Mouse (Mus musculus) neural tube, embryonic 14.5 days (tissue): ENCODE data around the gene Dnal4. TPM values are rescaled to one million over a fixed set of nuclear protein-coding genes. Genes with fewer than 3 reads are reported as not detected.

Experiments
- ATAC-seq: fragments of 200-750 bp; cut with Nextera tagmentation; 2 replicates; pipeline ENCODE4 v1.8.0; 2017; ENCODE audit warnings: low read depth, mild to moderate bottlenecking, moderate TSS enrichment, moderate library complexity
- H3K27ac ChIP-seq: fragments of 300-500 bp; sonication (generic); 2 replicates; pipeline ENCODE4 v1.5.1; 2014; ENCODE audit warnings: low read depth, mild to moderate bottlenecking, control low read depth, low read length, moderate library complexity, mixed read lengths
- H3K27me3 ChIP-seq: fragments of 300-500 bp; sonication (generic); 2 replicates; pipeline ENCODE4 v1.6.1; 2014; ENCODE audit warnings: low read length; ENCODE audit not compliant: control insufficient read depth, insufficient read depth
- H3K36me3 ChIP-seq: fragments of 300-500 bp; sonication (generic); 2 replicates; pipeline ENCODE4 v1.6.1; 2014; ENCODE audit warnings: low read length, mixed read lengths; ENCODE audit not compliant: control insufficient read depth, insufficient read depth
- H3K4me1 ChIP-seq: fragments of 300-500 bp; sonication (generic); 2 replicates; pipeline ENCODE4 v1.6.1; 2014; ENCODE audit warnings: low read length; ENCODE audit not compliant: control insufficient read depth, insufficient read depth
- H3K4me2 ChIP-seq: fragments of 300-500 bp; sonication (generic); 2 replicates; pipeline ENCODE4 v1.6.1; 2014; ENCODE audit warnings: mild to moderate bottlenecking, low read depth, low read length, control low read depth
- H3K4me3 ChIP-seq: fragments of 300-500 bp; sonication (generic); 2 replicates; pipeline ENCODE4 v1.5.1; 2014; ENCODE audit warnings: low read depth, low read length, control low read depth, mixed read lengths
- H3K9ac ChIP-seq: fragments of 300-500 bp; sonication (generic); replicated peaks from 2 replicates; pipeline ENCODE4 v1.6.1; 2014; ENCODE audit warnings: low read depth, mild to moderate bottlenecking, control low read depth, low read length, mixed read lengths
- H3K9me3 ChIP-seq: fragments of 300-500 bp; sonication (generic); 2 replicates; pipeline ENCODE4 v1.6.1; 2016; ENCODE audit warnings: low read length; ENCODE audit not compliant: control insufficient read depth
- WGBS: fragments of 180-500 bp; shearing (Covaris S2); extraction: QIAGEN DNeasy Blood & Tissue Kit; methylation state at CpG from one replicate; pipeline ENCODE4 v1.1.7; 2014; 5-methylcytosine and 5-hydroxymethylcytosine counted together
- polyA plus RNA-seq: library from polyadenylated mRNA; unstranded; fragments of >200 nt; fragmentation: Nextera tagmentation; extraction: Ambion mirVana; gene quantifications from 2 replicates; pipeline ENCODE4 v1.2.1, GENCODE M21; 2014

Gene Dnal4
- polyA plus RNA-seq, 1 experiment from 2014 or later = 62.2 TPM

GRCm38 (mm10) chr15:79725190-79725789 is 52.4 kb downstream of the Dnal4 start:
- WGBS = 93% methylated on average over 11 of the region's 11 CpGs
- no peak overlapping the region for H3K4me3 ChIP-seq
- ATAC-seq = no peak
- H3K4me2 ChIP-seq = no peak overlapping the region
- no peaks in the 10 kb centered on the region for H3K9me3 ChIP-seq
- no peaks in the 10 kb centered on the region for H3K4me1 ChIP-seq
- peaks cover 68% of the 10 kb centered on the region for H3K36me3 ChIP-seq
- H3K27ac ChIP-seq = no peak overlapping the region
- no peaks in the 10 kb centered on the region for H3K27me3 ChIP-seq
- H3K9ac ChIP-seq = no peak overlapping the region

GRCm38 (mm10) chr15:79723439-79723838 is 54.2 kb downstream of the Dnal4 start:
- H3K4me3 ChIP-seq = no peak overlapping the region
- no peaks in the 10 kb centered on the region for H3K27me3 ChIP-seq
- 43% methylated on average over 1 of the region's 1 CpGs for WGBS
- ATAC-seq = no peak
- no peak overlapping the region for H3K9ac ChIP-seq
- H3K9me3 ChIP-seq = no peaks in the 10 kb centered on the region
- no peaks in the 10 kb centered on the region for H3K4me1 ChIP-seq
- H3K36me3 ChIP-seq = peaks cover 68% of the 10 kb centered on the region
- H3K4me2 ChIP-seq = no peak overlapping the region
- no peak overlapping the region for H3K27ac ChIP-seq

GRCm38 (mm10) chr15:79720796-79721195 is 56.9 kb downstream of the Dnal4 start:
- no peak overlapping the region for H3K4me3 ChIP-seq
- H3K9ac ChIP-seq = no peak overlapping the region
- H3K9me3 ChIP-seq = no peaks in the 10 kb centered on the region
- peaks cover 66% of the 10 kb centered on the region for H3K36me3 ChIP-seq
- no peaks in the 10 kb centered on the region for H3K4me1 ChIP-seq
- H3K27me3 ChIP-seq = no peaks in the 10 kb centered on the region
- no peak overlapping the region for H3K27ac ChIP-seq
- no peak for ATAC-seq
- no peak overlapping the region for H3K4me2 ChIP-seq
- 81% methylated on average over 4 of the region's 4 CpGs for WGBS

GRCm38 (mm10) chr15:79720267-79720666 is 57.4 kb downstream of the Dnal4 start:
- 91% methylated on average over 8 of the region's 8 CpGs for WGBS
- Histone ChIP-seq H3K4me1 (no peaks in the 10 kb centered on the region), H3K9me3 (no peaks in the 10 kb centered on the region), H3K4me3 (no peak overlapping the region), H3K27ac (no peak overlapping the region), H3K9ac (no peak overlapping the region), H3K27me3 (no peaks in the 10 kb centered on the region), H3K36me3 (peaks cover 63% of the 10 kb centered on the region), H3K4me2 (no peak overlapping the region)
- ATAC-seq = no peak

GRCm38 (mm10) chr15:79716710-79717109 is 60.9 kb downstream of the Dnal4 start:
- no peak for ATAC-seq
- Histone ChIP-seq H3K27ac (no peak overlapping the region), H3K9ac (no peak overlapping the region), H3K9me3 (no peaks in the 10 kb centered on the region), H3K4me3 (no peak overlapping the region), H3K27me3 (no peaks in the 10 kb centered on the region), H3K4me2 (no peak overlapping the region), H3K36me3 (peaks cover 68% of the 10 kb centered on the region), H3K4me1 (no peaks in the 10 kb centered on the region)
- 91% methylated on average over 6 of the region's 6 CpGs for WGBS

GRCm38 (mm10) chr15:79715646-79716045 is 62.0 kb downstream of the Dnal4 start:
- no peaks in the 10 kb centered on the region for H3K9me3 ChIP-seq
- no peak overlapping the region for H3K4me2 ChIP-seq
- H3K27me3 ChIP-seq = no peaks in the 10 kb centered on the region
- WGBS = 93% methylated on average over 7 of the region's 7 CpGs
- peaks cover 69% of the 10 kb centered on the region for H3K36me3 ChIP-seq
- no peak overlapping the region for H3K9ac ChIP-seq
- H3K4me3 ChIP-seq = no peak overlapping the region
- H3K27ac ChIP-seq = no peak overlapping the region
- H3K4me1 ChIP-seq = no peaks in the 10 kb centered on the region
- ATAC-seq = no peak

Other genes with a start within 250 kb of the Dnal4 start
- gene Ddx17, start 231.1 kb downstream of the Dnal4 start, polyA plus RNA-seq = 92.0 and 105 TPM in 2 replicates
- 0.88 and 1.5 TPM in 2 replicates for gene Dmc1, start 172.7 kb downstream of the Dnal4 start, polyA plus RNA-seq
- 6.1 and 7.8 TPM in 2 replicates for gene Fam227a, start 118.9 kb downstream of the Dnal4 start, polyA plus RNA-seq
- 78.0 and 85.6 TPM in 2 replicates for gene Cby1, start 118.7 kb downstream of the Dnal4 start, polyA plus RNA-seq
- gene Tomm22, start 107.0 kb downstream of the Dnal4 start, polyA plus RNA-seq = 253 TPM in 2 replicates
- 16.0 and 18.3 TPM in 2 replicates for gene Josd1, start 89.9 kb downstream of the Dnal4 start, polyA plus RNA-seq
- 37.5 and 41.2 TPM in 2 replicates for gene Gtpbp1, start 87.0 kb downstream of the Dnal4 start, polyA plus RNA-seq
- gene Sun2, start 35.3 kb downstream of the Dnal4 start, polyA plus RNA-seq = 7.4 and 8.5 TPM in 2 replicates
- gene Nptxr, start 26.9 kb upstream of the Dnal4 start, polyA plus RNA-seq = 15.5 and 23.4 TPM in 2 replicates
- gene Npcd, start 56.4 kb upstream of the Dnal4 start, polyA plus RNA-seq = 1.0 and 2.5 TPM in 2 replicates
- 25.4 and 31.1 TPM in 2 replicates for gene Cbx6, start 56.8 kb upstream of the Dnal4 start, polyA plus RNA-seq
- 2.3 and 6.0 TPM in 2 replicates for gene Apobec3, start 113.8 kb upstream of the Dnal4 start, polyA plus RNA-seq
- gene Cbx7, start 193.3 kb upstream of the Dnal4 start, polyA plus RNA-seq = 4.3 and 5.0 TPM in 2 replicates
- 4.5 and 5.0 TPM in 2 replicates for gene Pdgfb, start 237.1 kb upstream of the Dnal4 start, polyA plus RNA-seq